Mouse (Mus musculus): ENCODE measurements around the gene Ncoa6. TPM values are rescaled to one million over a fixed set of nuclear protein-coding genes. Genes with fewer than 3 reads are reported as not detected.

Gene Ncoa6
- total RNA-seq, 2 experiments from 2014 or later, result 20.6 to 23.4 TPM

DNA sequence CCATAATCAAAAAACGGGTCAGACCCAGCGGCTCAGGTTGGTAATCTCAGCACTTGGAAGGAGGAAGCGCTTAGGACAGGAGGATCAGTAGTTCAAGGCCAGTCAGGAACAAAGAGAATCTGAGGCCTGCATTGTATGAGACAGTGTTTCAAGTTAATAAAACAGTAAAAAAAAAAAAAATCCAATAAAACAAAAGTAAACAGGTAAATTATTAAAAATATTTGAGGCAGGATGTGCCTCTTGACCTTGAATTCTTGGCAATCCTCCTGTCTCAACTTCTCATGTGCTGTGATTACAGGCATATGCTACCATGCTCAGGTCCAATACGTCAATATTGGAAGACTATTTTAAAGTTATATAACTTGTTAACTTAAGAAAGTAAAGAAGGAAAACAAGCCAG lies 30.8 kb downstream of the Ncoa6 start:
- no peak for DNase-seq

GRCm38 (mm10) chr2:155436445-155436844 lies 37.2 kb downstream of the Ncoa6 start:
- no peak for DNase-seq

DNA sequence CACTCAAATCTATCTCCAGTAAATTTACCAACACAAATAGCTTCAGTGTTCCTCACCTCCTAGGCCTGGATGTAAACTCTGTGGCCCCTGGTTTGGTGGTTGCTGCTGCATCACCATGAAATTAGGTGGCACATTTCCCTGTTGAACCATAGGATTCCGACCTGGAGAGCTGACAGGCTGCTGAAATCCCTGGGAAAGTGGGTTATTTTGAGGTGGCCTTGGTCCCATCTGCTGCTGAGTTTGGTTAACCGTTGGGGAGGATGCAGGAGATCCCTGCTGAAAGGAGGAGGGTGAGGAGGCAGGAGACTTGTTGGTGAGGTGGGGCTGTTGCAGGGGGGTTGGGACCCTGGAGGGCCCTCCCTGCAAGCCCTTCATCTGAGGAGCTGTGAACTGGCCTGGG lies 52.8 kb downstream of the Ncoa6 start:
- DNase-seq, result no peak

DNA sequence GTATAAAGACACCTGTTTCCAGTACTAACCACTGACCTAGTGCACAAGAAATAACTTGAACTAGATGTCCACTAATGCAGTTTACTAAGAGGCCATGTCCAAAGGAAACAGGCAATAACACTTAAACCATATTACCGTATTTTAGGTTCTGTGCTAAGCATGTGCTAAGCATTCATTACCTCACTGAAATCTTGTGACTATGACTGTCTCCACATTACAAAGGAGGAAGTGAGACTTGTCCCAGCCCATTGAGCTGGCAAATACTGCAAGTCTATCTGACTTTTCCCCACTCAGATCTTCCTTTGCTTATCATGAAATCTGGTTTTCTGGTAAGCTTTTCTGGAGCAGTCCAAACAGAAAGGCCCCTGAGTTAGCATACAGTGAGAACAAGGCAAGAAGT lies 69.1 kb downstream of the Ncoa6 start:
- DNase-seq, result peak in 1 of 2 experiments; percentile 41

GRCm38 (mm10) chr2:155401926-155402325 lies 71.8 kb downstream of the Ncoa6 start:
- no peak for DNase-seq

DNA sequence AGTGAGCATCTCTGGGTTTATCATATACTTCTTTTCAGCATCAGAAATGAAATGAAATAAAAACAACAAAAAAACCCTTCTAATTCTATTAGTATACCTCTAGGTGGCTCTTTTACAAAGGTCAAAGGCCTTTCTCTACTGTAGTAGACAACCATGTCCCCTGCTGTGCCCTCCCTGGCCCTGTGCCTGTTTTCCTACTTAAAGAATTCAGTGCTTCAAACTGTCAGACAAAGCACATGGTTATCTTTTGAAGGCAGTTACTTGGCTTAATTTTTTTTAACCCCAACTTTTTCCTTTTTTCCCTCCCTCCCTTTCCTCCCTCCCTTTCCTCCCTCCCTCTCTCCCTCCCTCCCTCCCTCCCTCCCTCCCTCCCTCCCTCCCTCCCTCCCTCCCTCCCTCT lies 73.4 kb downstream of the Ncoa6 start:
- DNase-seq, result peak in 1 of 2 experiments; percentile 54

DNA sequence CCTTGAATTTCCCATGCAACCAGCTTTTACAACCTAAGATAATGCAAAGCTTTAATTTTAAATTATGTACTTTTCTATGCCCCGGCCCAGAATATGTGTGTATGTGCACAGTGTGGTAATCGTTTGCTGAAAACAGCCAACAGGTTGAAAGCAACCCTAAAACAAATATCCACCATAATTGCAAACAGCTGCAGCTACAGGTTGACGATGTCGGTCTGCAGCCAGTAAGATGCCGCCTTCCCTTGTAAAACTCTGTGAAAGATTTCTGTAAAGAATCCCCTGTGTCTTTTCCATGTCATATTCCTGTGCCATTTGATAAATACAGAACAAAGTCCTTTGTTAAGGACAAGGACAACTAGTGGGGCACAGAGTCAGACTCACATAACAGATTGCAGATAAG lies 79.1 kb downstream of the Ncoa6 start:
- no peak for DNase-seq

DNA sequence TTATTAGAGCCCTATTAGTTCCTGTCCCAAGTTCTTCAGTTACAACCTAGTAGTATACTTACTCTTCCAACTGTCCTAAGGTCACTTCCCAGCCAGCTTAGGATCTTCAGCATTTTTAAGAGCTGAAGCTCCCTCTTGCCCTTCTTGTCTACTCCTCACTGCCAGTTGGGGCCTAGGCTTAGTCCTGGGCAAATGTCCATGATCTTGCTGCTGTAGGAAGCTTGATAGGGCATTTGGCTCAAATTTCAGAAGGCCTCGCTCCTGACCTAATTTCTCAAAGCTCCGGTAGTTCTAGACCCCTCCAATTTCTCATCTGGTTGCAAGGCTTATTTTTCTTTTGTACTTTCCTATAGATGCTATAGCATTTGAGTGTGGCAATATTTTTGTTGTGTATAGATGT lies 85.1 kb downstream of the Ncoa6 start:
- peak; percentile 34 to 46 for DNase-seq

GRCm38 (mm10) chr2:155387052-155387451 lies 86.6 kb downstream of the Ncoa6 start:
- no peak for DNase-seq

DNA sequence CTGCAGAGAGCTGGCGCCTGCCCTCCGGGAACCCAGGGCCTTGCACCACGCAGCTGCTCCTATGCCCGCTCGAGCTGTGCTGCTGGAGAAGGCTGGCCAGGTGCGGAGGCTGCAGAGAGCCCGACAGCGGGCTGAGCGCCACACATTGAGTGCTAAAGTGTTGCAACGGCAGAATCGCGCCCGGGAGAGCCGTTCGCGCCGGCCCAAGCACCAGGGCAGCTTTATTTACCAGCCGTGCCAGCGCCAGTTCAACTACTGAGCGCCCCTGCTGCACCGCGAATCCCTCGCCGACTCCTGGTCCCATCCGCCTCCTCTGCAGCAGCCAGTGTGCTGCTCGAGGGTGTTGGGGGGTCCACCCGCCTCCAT lies 87.2 kb downstream of the Ncoa6 start:
- DNase-seq, result peak in 1 of 2 experiments; percentile 28

DNA sequence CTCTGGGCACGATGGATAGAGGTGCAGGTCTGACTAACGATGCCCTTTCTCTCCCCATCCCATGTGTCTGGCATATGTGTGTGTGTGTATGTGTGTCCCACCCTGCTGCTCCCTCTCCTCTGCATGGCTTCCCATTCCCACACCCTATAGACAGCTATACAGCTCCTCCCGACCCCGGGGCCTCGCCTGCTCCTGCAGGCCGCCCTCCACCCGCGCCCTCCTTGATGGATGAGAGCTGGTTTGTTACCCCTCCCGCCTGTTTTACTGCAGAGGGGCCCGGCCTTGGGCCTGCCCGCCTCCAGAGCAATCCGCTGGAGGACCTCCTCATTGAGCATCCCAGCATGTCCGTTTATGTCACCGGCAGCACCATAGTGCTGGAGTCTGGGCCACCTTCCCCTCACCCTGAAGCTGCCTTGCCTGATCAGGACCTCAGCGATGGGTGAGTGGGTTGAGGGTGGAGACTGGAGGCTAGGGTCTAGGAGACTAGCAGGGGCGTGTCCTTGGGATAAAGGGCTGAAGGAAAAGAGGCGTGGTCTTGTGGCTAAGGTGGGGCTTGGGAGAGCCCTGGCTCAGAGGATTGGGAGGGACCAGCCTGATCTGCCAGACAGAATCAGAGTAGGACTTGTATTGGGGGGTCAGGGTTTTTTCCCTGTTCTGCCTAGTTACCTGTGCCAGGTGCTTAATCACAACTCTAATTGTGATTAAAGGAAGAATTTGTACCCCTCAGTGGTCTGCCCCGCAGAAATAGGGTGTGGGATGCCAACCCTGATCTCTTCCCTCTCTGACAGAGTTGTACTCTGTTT lies 87.8 kb downstream of the Ncoa6 start:
- no peak for DNase-seq

GRCm38 (mm10) chr2:155385090-155385489 lies 88.6 kb downstream of the Ncoa6 start:
- DNase-seq, result peak; percentile 84 to 90

GRCm38 (mm10) chr2:155382791-155383438 lies 90.8 kb downstream of the Ncoa6 start:
- peak; percentile 81 to 84 for DNase-seq

GRCm38 (mm10) chr2:155382332-155382700 lies 91.4 kb downstream of the Ncoa6 start:
- DNase-seq, result no peak

GRCm38 (mm10) chr2:155381643-155382331 lies 91.9 kb downstream of the Ncoa6 start:
- peak; percentile 98 to 99 for DNase-seq

DNA sequence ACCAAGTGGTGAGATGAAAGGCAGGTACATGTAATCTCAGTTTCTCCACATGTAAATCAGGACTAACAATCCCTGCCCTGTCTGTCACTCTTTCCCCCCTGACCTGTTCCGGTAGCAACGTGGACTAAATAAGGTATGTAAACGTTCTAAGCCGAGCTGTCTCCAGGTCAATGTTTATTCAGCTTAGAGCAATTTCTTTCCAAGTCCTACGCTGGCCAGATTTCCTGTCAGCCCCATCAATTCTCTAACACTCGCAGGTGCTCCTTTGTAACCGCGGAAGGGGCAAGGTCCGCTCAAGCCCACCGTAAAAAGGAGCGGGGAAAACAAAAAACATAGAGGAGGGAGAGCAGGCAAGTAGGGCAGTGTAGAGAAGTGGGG lies 92.6 kb downstream of the Ncoa6 start:
- no peak for DNase-seq

GRCm38 (mm10) chr2:155380261-155381059 lies 93.2 kb downstream of the Ncoa6 start, which contains the start of gene Trp53inp2:
TSS of gene Trp53inp2 (plus strand) at chr2:155381059.
- peak in 1 of 2 experiments; percentile 28 for DNase-seq

- no peak for DNase-seq
Measured at GRCm38 (mm10) chr2:155376191-155376590, 97.5 kb downstream of the Ncoa6 start.

GRCm38 (mm10) chr2:155374521-155374920 lies 99.2 kb downstream of the Ncoa6 start:
- no peak for DNase-seq

- no peak for DNase-seq
Measured at GRCm38 (mm10) chr2:155373886-155374285, 99.8 kb downstream of the Ncoa6 start.

- DNase-seq, result no peak
Measured at GRCm38 (mm10) chr2:155373302-155373701, 100.4 kb downstream of the Ncoa6 start.

DNA sequence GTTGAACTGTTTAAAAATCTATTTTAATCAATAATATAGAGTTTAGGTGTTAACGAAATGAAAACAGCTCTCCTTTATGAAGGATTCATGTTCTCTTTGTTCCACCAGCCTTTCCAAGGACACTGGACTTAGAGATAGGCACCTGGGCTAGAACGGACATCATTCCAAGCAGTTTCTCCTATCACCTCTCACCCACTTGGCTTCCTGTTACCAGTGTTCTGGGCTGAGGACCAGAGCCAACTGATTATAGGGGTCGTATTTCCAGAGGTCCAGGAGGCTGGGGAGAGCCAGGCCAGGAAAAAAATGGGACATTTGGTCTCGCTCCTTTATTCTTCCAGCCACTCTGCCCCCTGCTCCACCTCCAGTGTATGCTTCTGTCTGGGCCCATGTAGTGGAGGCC lies 101.2 kb downstream of the Ncoa6 start:
- DNase-seq, result peak; percentile 44 to 72

Data from heart, adult 18-20 months (tissue).